Mouse (Mus musculus) adrenal gland, adult 8-10 months (tissue): ENCODE results near the gene Stat6. TPM values are rescaled to one million over a fixed set of nuclear protein-coding genes. Genes with fewer than 3 reads are reported as not detected.
A peak's percentile ranks its signal among the peaks of the same experiment; 100 is the strongest.

Experiments
- DNase-seq: peaks from one replicate; pipeline ENCODE4 v3.0.0; 2022
- total RNA-seq, 4 experiments: library from RNA; stranded (reverse); gene quantifications; 2 replicates each; pipeline ENCODE4 v1.2.4; 2022

Gene Stat6
- 100 to 1,000 TPM in 3 of 4 experiments, 10 to 100 TPM in 1; 96.7 to 113 (median 107) TPM for total RNA-seq

DNA sequence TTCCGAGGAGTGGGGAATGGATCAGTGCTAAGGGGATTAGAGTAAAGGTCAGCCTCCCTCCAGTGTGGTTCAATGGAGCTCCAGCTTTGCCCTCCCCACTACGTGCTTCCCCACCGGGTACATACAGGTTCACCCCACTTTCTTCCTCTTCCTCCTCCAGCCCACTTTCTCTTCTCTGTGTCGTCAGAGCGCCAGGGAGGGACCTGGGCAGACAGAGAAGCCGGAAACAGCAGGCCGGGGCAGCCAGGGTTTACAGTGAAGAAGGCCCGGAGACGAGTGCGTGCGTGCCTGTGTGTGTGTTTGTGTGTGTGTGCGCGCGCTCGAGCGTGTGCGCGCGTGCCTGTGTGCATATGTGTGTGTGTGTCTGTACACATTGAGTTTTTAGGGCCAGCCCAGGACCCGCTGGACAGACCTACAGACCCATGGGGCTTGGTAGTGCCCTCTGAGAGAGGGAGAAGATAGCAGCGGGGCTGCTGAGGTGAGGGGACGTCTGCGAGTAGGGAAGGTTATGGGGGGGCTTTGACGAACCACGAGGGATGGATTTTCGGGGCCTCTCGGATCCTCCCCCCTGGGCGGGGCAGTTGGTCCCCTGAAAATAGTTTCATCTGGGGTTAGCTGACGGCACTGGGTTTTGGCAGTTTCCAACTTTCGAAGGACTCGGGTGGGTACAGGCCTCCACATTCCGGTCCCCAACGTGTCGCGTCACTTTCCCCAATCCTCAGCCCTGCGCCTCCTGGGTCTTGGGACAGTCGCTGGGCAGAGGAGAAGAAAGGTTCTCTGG, at the start of gene Stat6:
Stat6 (plus strand) TSS at position 215 of the 781 bp plus-strand sequence.
- peak; percentile 84 for DNase-seq

- DNase-seq: no peak
Observed at GRCm38 (mm10) chr10:127594405-127594804, 48.4 kb upstream of the Stat6 start.

DNA sequence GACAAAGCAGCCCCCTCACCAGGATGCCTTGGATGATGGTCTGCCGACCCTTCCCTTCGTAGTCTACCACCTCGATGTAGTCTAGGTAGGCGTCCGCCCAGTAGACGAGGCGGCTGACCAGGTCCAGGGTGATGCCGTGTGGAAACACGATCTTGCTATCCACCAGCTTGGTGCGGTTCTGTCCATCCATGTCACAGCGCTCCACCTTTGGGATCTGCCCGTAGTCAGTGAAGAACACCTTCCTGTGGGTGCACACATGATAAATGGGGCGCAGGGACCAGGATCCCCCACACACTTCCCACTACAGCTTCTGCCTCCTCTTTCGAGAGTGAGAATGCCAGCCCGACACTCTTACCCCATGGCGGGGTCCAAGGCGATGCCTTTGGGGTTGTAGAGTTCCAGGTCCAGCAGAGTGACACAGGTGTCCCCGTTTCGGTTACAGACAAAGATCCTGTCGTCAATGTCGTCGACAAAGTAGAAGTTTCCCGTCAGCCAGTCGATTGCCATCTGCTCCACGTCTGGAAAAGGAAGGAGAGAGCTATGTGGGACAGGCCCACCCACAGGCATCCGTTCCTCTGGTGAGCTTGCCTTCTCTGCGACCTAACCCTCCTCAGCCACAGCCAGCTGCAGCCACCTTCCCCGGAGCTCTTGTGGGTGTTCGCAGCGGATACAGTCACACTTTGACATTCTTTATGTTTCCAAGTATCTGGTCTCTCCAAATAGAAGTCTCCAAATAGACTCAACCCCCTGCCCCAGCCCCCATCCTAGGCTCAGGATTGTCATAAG, 47.7 kb upstream of the Stat6 start:
- DNase-seq: no peak

GRCm38 (mm10) chr10:127596321-127596941, 46.4 kb upstream of the Stat6 start:
- peak; percentile 50 for DNase-seq

DNA sequence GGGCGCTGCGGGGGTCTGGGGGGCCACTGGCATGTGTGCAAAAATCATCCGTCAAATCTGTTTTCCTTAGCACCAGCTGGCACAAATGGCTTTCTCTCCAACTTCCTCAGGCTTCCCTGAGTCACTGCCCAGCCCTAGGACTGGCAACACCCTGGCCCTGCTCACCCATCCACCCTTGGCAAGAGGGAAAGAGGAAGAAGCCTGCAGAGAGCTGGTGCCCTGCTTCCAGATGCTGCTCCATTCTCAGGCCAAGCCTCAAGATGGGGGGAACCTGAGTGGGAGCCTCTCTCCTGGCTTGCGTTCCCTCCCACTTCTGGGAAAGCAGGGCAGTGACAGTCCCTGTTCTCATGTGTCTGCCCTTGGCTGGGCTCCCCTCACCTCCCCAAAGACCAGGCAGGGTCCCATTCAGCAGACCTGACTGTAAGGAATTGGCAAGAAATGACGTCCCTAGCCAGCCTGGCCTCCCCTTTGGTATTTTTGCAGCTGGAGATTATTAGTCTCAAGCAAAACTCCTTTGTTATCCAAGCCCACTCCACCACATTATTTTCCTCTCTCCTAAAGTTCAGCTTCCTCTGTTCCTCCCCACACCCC, 45.4 kb upstream of the Stat6 start:
- DNase-seq: no peak

DNA sequence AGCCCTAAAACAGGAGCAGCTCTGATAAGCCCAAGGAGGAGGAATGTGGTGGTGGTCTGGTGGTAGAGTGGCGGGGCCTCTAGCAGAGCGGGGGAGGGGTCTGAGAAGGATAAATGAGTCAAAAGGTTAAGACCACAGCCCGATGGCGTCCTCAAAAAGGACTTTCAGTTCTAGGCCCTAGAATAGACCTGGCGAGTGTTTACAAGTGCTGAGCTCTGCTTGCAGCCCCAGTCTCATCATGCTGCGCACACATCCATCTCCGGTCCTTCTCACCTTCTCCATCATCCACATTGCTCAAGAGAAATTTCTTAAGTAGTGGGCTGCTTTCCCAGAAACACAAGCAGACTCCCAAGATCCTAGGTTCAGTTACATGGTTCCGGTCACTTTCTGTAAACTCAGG, 44.2 kb upstream of the Stat6 start:
- DNase-seq: no peak

DNA sequence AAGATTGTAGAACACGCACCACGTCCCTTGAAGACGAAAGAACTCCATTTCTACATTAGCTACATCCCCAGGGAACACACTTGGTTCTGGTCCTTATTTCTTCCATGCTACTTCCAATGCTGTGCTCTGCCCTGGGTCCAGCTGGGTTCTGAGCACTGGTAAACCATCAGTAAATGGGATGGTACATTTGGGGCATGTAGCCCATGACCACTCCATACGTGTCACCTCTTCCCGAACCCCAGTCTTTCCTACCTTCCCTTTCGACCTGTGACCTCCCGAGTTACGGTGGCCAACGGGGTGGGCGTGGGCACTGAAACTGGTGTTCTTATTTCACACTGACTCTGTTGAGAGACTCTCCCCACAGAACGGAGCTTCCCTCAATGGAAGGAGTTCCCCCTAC, 43.5 kb upstream of the Stat6 start:
- no peak for DNase-seq

DNA sequence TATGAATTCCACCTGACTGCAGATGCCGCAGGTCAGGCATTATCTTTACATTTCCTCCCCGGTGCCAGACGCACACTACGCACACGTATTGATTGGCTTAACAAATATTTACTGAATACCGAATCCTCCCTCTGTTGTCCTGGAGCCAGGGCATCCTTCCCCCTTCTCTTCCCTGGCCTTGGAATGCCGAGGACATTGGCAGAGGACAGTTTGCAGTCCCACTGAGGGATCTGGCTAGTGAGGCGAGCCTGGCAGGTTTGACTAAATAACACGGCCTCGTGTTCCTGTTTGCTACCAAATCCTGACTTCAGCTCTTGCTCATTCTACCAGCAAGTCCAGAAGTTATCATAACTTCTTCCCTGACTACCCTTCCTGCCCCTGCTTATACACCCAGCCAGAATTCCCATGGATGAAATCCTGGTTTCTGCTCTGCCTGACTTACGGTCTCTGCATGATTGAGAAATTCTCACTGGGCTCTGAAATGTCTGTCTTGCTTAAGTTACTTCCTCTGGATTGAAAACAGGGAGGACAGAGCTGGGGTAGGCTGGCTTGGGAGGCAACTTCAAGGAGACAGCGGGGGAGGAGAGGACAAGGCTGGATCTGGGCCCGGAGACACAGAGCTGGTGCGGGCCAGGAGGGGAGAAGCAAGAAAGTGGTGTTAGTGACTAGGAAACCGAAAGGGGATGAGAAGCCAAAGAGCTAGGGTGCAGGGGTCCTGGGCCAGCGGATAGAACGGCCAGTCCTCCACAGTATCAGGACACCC, 42.8 kb upstream of the Stat6 start:
- peak; percentile 76 for DNase-seq

- DNase-seq: no peak
Observed at GRCm38 (mm10) chr10:127602194-127602593, 40.6 kb upstream of the Stat6 start.

- DNase-seq: no peak
Observed at GRCm38 (mm10) chr10:127603437-127604371, 39.1 kb upstream of the Stat6 start.

- DNase-seq: peak; percentile 63
Observed at GRCm38 (mm10) chr10:127604465-127605250, 38.1 kb upstream of the Stat6 start.

DNA sequence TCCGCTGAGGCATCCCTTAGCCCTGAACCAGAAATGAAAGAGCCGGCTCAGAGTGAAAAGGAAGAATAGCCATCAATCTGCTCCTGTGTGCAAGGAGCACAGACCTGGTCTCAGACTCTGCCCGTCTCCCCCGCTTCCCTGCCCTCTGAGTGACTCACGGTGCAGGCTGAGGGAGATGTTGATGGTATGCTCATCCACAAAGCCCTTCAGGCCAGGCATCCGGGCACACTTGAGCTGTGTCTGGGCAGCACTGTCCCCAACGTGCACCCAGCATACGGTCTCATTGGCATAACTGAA, 37.6 kb upstream of the Stat6 start:
- DNase-seq: no peak

DNA sequence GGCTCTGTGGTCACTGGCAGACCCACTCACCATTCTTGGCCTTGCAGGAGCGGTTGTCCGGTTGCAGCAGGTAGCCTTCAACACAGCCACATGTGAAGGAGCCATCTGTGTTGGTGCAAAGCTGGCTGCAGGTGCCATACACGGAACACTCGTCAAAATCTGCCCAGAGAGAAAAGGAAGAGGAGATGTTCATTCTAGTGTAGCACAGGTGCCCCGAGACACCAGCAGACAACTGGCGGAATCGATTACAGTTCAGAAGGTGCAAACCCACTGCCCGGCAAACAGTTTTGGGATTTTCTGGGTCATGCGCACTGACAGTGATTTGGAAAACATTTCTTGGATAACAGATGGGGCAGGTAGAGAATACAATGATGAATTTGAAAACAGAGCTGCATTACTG, 37.0 kb upstream of the Stat6 start:
- no peak for DNase-seq

GRCm38 (mm10) chr10:127607059-127607458, 35.7 kb upstream of the Stat6 start:
- DNase-seq: no peak

GRCm38 (mm10) chr10:127609415-127610065, 33.2 kb upstream of the Stat6 start:
- no peak for DNase-seq

GRCm38 (mm10) chr10:127610066-127610415, 32.7 kb upstream of the Stat6 start:
- no peak for DNase-seq

DNA sequence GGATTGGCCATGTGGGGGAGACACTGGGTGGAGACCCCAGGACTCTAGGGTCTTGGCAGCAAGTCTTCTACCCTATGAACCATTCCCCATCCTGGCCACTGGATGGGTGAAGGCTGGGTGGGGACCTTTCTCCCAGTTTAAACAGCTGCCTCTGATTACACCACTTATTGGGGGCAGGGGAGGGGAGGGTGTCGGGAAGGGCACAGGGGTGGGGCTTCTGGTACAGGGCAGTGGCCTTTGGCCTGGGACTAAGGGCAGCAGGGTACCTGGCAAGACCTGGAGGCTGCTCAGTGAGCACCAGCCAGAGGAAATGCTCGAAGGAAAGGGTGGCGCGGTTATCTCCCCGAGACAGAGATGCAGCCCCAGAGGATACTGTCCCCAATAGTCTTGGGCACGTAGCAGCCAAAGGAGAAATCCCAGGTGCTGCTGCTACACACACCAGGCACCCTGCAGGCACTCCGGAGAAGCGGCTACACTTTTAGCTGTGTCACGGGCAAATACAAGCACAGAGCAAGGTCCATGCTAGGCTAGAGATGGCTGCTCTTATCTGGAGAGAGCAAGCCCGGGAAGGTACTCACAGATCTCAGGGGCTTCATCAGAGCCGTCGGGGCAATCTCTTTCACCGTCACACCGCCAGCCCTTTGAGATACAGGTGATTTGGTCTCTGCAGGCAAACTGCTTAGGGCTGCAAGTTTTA, 30.6 kb upstream of the Stat6 start:
- DNase-seq: no peak

GRCm38 (mm10) chr10:127614236-127615033, 28.4 kb upstream of the Stat6 start:
- DNase-seq: no peak

GRCm38 (mm10) chr10:127615034-127615374, 27.8 kb upstream of the Stat6 start:
- DNase-seq: no peak
